ENCODE assay signal across 7 mouse cellular contexts in the genomic region with DNA sequence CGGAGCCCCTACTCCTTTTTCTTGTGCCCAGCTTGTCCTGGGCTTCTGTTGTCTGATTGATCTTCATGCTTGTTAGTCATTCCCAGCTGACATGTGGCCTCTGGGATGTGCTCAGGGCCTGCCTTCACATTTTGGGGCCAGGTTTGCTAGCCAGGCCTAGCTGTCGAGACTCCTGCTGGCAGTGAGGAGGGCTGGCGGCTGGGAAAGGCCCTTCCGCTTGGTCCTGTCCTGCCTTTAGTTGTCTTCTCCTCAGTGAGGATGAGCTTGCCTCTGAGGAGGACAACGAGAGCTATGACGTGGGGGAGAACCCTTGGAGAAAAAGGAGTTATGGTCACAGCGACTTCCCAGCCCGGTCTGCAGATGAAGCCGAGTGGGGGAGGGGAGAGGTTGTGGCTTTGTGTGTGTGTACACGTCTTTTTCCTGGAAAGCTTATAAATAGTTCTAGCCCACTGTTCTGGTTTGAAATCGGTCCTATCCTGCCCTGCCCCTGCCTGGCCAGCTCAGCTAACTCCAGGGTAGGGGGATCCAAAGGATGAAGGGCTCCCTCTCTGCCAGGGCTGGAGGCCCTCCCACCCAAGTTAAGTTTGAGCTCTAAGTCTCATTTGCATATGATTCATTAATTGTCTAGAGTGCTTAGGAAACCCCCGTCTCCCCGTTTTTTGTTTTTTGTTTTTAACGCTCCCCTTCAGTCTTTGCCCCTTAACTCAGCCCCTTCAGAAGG. TPM values are rescaled to one million over a fixed set of nuclear protein-coding genes. Genes with fewer than 3 reads are reported as not detected.
A peak's percentile ranks its signal among the peaks of the same experiment; 100 is the strongest.
DNase-seq lines count a peak whose midpoint lies in the region; ATAC-seq and TF ChIP-seq lines count a peak whose summit lies in the region.

No protein-coding gene starts in this region.

- 30% methylated on average over 14 of the region's 14 CpGs for WGBS in liver, embryonic 14.5 days (ENCODE audit: insufficient replicate concordance)

- DNase-seq in ovary, postnatal 36 days (ENCODE audit: low spot score) = peak; percentile 22
- DNase-seq in ovary, adult 18-20 months (ENCODE audit: low spot score) = no peak
- DNase-seq in brain, embryonic 14.5 days (ENCODE audit: low read depth) = peak; percentile 25
- peak; percentile 70 for DNase-seq in heart, postnatal 4 days
- DNase-seq in liver, embryonic 14.5 days (ENCODE audit: low read depth in 3 of 3, low spot score in 3 of 3) = no peak
- DNase-seq in left cerebral cortex, adult 9 months (ENCODE audit: low spot score in 2 of 2) = no peak
- no peak for DNase-seq in adrenal gland, adult 8-10 months

- no peak for TF ChIP-seq EP300 in liver, embryonic 14.5 days (IDR thresholded peaks at IDR 0.05; ENCODE audit: low read depth)

- no peak overlapping the region for H3K9ac ChIP-seq in liver, embryonic 14.5 days (replicated peaks)

- no peak overlapping the region for H3K4me3 ChIP-seq in liver, embryonic 14.5 days (ENCODE audit: insufficient read depth in 1 of 2, low read depth in 2 of 2, low read length in 2 of 2)

- H3K4me2 ChIP-seq in liver, embryonic 14.5 days (ENCODE audit: low read depth) = peak overlapping the region; percentile 9; the same call in 1 of the 2 replicates

- peaks cover 3 to 58% of the 10 kb centered on the region in 2 experiments; a peak in 3 of 4 replicates for H3K4me1 ChIP-seq in liver, embryonic 14.5 days (replicated peaks; ENCODE audit: control insufficient read depth in 2 of 2, insufficient read depth in 2 of 2, low read length in 1 of 2)

- no peak for ATAC-seq in liver, embryonic 14.5 days (ENCODE audit: insufficient read depth)

- no peaks in the 10 kb centered on the region for H3K9me3 ChIP-seq in liver, embryonic 14.5 days (ENCODE audit: control insufficient read depth, low read length)

- H3K27me3 ChIP-seq in liver, embryonic 14.5 days (ENCODE audit: control insufficient read depth, insufficient read depth, low read length) = peaks cover 3% of the 10 kb centered on the region

- H3K36me3 ChIP-seq in liver, embryonic 14.5 days (replicated peaks; ENCODE audit: control insufficient read depth, insufficient read depth, low read depth) = no peaks in the 10 kb centered on the region

- TF ChIP-seq POLR2A in brain, embryonic 14.5 days (IDR thresholded peaks at IDR 0.05; ENCODE audit: borderline replicate concordance, extremely low read depth, insufficient read depth, insufficient read length, poor library complexity, severe bottlenecking) = no peak

- TF ChIP-seq CTCF in brain, embryonic 14.5 days (IDR thresholded peaks at IDR 0.05; ENCODE audit: borderline replicate concordance, extremely low read depth, insufficient read depth, insufficient read length) = no peak
- TF ChIP-seq CTCF in liver, embryonic 14.5 days (IDR thresholded peaks at IDR 0.05; ENCODE audit: low read depth) = no peak

- no peak overlapping the region for H3K27ac ChIP-seq in liver, embryonic 14.5 days

RNA-seq across cellular contexts. Expression of a gene that starts 16.3 kb away (rescaled TPM):
- 8.4 and 14.4 TPM in 2 replicates for polyA plus RNA-seq in brain, embryonic 14.5 days (2012; rRNA removed)
- 10 to 100 TPM; 34.6 to 38.1 TPM for total RNA-seq in heart, postnatal 4 days (2021)
- 1.9 and 2.3 TPM in 2 replicates for polyA plus RNA-seq in liver, embryonic 14.5 days (2012; rRNA removed)
- 3.0 and 3.2 TPM in 2 replicates for polyA plus RNA-seq in liver, embryonic 14.5 days (2014; fragmentation: Nextera tagmentation; extraction: Ambion mirVana)
- 10 to 100 TPM; 21.3 to 36.8 (median 30.8) TPM for total RNA-seq in adrenal gland, adult 8-10 months (2022)

RNA-seq across cellular contexts. Expression of a gene that starts 36.3 kb away (rescaled TPM):
- polyA plus RNA-seq in brain, embryonic 14.5 days (2012; rRNA removed) = 4.5 and 6.2 TPM in 2 replicates
- total RNA-seq in heart, postnatal 4 days (2021) = 10 to 100 TPM in 1 of 2 experiments, 1 to 10 TPM in 1; 9.8 to 10.2 TPM
- 16.9 and 28.6 TPM in 2 replicates for polyA plus RNA-seq in liver, embryonic 14.5 days (2012; rRNA removed)
- 64.1 and 71.0 TPM in 2 replicates for polyA plus RNA-seq in liver, embryonic 14.5 days (2014; fragmentation: Nextera tagmentation; extraction: Ambion mirVana)
- total RNA-seq in adrenal gland, adult 8-10 months (2022) = under 1 TPM; 0.20 to 0.95 (median 0.72) TPM

RNA-seq across cellular contexts. Expression of a gene that starts 38.9 kb away (rescaled TPM):
- 2.5 and 2.9 TPM in 2 replicates for polyA plus RNA-seq in brain, embryonic 14.5 days (2012; rRNA removed)
- total RNA-seq in heart, postnatal 4 days (2021) = 1 to 10 TPM; 2.0 to 2.5 TPM
- not detected in 2 replicates for polyA plus RNA-seq in liver, embryonic 14.5 days (2012; rRNA removed)
- polyA plus RNA-seq in liver, embryonic 14.5 days (2014; fragmentation: Nextera tagmentation; extraction: Ambion mirVana) = not detected in 2 replicates
- not detected for total RNA-seq in adrenal gland, adult 8-10 months (2022)

Comparison
In these comparisons a context has a peak if more than half of its experiments do, and no peak if none do; other contexts are left out.
1. DNase-seq: peak in ovary, postnatal 36 days (single experiment), brain, embryonic 14.5 days (single experiment) and heart, postnatal 4 days (single experiment); none in ovary, adult 18-20 months (single experiment), liver, embryonic 14.5 days (0 of 3), left cerebral cortex, adult 9 months (0 of 2) and adrenal gland, adult 8-10 months (single experiment).
2. RNA of a gene that starts 36.3 kb away (total RNA-seq): 9.8 to 10.2 TPM in heart, postnatal 4 days; 0.20 to 0.95 TPM in adrenal gland, adult 8-10 months; every median in the first group is over 4 times any median in the second.